Mouse (Mus musculus) ES-E14 (cell line): ENCODE measurements around the gene Cntn2.

ENCODE experiments used
- CHD2 ChIP-seq: IDR thresholded peaks from 2 replicates; pipeline ENCODE4 v1.6.1; 2014; ENCODE audit warnings: mild to moderate bottlenecking, low read depth, low read length, inconsistent platforms
- HCFC1 ChIP-seq: IDR thresholded peaks from 2 replicates; pipeline ENCODE4 v1.6.1; 2012; ENCODE audit warnings: low read length, inconsistent platforms, borderline replicate concordance; ENCODE audit not compliant: insufficient read depth
- ZC3H11A ChIP-seq: IDR thresholded peaks from 2 replicates; pipeline ENCODE4 v1.6.1; 2012; ENCODE audit warnings: low read depth, mild to moderate bottlenecking, inconsistent platforms, low read length, borderline replicate concordance
- ZNF384 ChIP-seq: IDR thresholded peaks from 2 replicates; pipeline ENCODE4 v1.6.1; 2012; ENCODE audit warnings: low read depth, low read length, inconsistent platforms

DNA sequence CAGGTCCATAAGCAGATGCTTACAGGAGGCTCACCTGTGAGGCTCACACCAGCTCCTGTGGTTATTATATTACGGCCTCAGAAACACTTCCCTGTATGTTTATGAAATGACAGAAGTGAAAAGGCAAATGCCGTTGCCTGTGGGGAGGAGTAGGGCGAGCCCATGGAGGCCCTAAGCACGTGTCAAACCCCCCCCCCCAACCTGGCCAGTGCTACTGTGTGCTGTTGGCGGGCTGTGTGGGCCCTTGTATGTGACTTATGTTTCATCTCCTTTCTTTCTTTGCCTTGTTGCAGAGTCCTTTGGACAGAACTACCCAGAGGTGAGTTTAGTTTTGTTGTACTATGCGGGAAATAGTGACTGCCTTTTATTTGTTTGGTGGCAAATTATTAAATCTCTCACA is 59.3 kb downstream of the Cntn2 start:
- TF ChIP-seq CHD2, result no peak
- no peak for TF ChIP-seq ZC3H11A
- no peak for TF ChIP-seq HCFC1
- no peak for TF ChIP-seq ZNF384
